Comparison of ENCODE assay signal across 17 mouse cellular contexts in genomic region chr10:117386261-117386660, GRCm38 (mm10).
"Had no signal": no experiment of that assay in that cellular context is flagged by ENCODE, and none has a peak within 500 bp of the region (broad histone marks: within the 10 kb centered on the region; RNA-seq: fewer than 3 reads in every experiment).

No protein-coding gene starts in this region.

- DNase-seq: left cerebral cortex, postnatal 4 days; liver; liver, embryonic 13.5 days; liver, postnatal 0 days; lung, adult 18-20 months; lung, adult 2 months; lung, embryonic 14.5 days; lung, postnatal 10 days; lung, postnatal 14 days; lung, postnatal 36 days; lung, postnatal 4 days; midbrain, embryonic 14.5 days had no signal

- ATAC-seq: liver, embryonic 12.5 days; liver, postnatal 0 days; lung, postnatal 0 days; midbrain, embryonic 13.5 days; midbrain, embryonic 15.5 days; midbrain, embryonic 16.5 days had no signal
